Mouse (Mus musculus) spleen, adult 2 months (tissue): ENCODE measurements around the gene Lcn11. TPM values are rescaled to one million over a fixed set of nuclear protein-coding genes. Genes with fewer than 3 reads are reported as not detected.

ENCODE experiments used
- DNase-seq, 2 experiments: peaks; one replicate each; pipeline versions ENCODE4 v3.0.0 to v3.0.0-alpha.2; 2012 to 2021; ENCODE audit warnings: low spot score in 2 of 2, low read depth in 1 of 2
- H3K27ac ChIP-seq: fragments of 200-500 bp; 2 replicates; pipeline ENCODE4 v1.5.1; 2012; ENCODE audit warnings: low read length, inconsistent platforms; ENCODE audit not compliant: insufficient read depth
- H3K27me3 ChIP-seq: fragments of 200-500 bp; 2 replicates; pipeline ENCODE4 v1.6.1; 2012; ENCODE audit warnings: mild to moderate bottlenecking, moderate library complexity, low read length, inconsistent platforms; ENCODE audit not compliant: control insufficient read depth, insufficient read depth
- H3K36me3 ChIP-seq: fragments of 200-500 bp; 2 replicates; pipeline ENCODE4 v1.6.1; 2012; ENCODE audit warnings: mild to moderate bottlenecking, low read length, inconsistent platforms; ENCODE audit not compliant: control insufficient read depth, insufficient read depth
- H3K4me1 ChIP-seq: fragments of 200-500 bp; 2 replicates; pipeline ENCODE4 v1.6.1; 2011; ENCODE audit warnings: inconsistent platforms; ENCODE audit not compliant: control insufficient read depth, insufficient read depth, insufficient read length
- H3K4me3 ChIP-seq: fragments of 200-500 bp; 2 replicates; pipeline ENCODE4 v1.5.1; 2011; ENCODE audit warnings: mild to moderate bottlenecking, inconsistent platforms; ENCODE audit not compliant: insufficient read depth, insufficient read length; ENCODE audit errors: extremely low read depth
- CTCF ChIP-seq: fragments of 200-500 bp; IDR thresholded peaks from 2 replicates; pipeline ENCODE4 v1.5.1; 2011; ENCODE audit warnings: mild to moderate bottlenecking, inconsistent platforms; ENCODE audit not compliant: insufficient read depth, insufficient read length, insufficient replicate concordance; ENCODE audit errors: extremely low read depth
- POLR2A ChIP-seq: fragments of 200-500 bp; IDR thresholded peaks from 2 replicates; pipeline ENCODE4 v1.6.1; 2011; ENCODE audit warnings: low read depth, low read length, inconsistent platforms
- WGBS: fragments of 180-500 bp; shearing (Covaris S2); methylation state at CpG from one replicate; pipeline ENCODE4 v1.1.7; 2018; 5-methylcytosine and 5-hydroxymethylcytosine counted together
- polyA plus RNA-seq: library from polyadenylated mRNA; depleted of rRNA; stranded (reverse); fragments of >200 nt; gene quantifications from 2 replicates; pipeline ENCODE4 v1.2.3, GENCODE M21; 2012; rRNA removed

The Lcn11 gene
- polyA plus RNA-seq, 1 experiment = not detected

GRCm38 (mm10) chr2:25824751-25825150, 47.9 kb downstream of the Lcn11 start:
- H3K27me3 ChIP-seq = no peaks in the 10 kb centered on the region
- TF ChIP-seq POLR2A (no peak), CTCF (no peak)
- H3K27ac ChIP-seq = no peak overlapping the region
- H3K36me3 ChIP-seq = no peaks in the 10 kb centered on the region
- WGBS = 86% methylated on average over 3 of the region's 3 CpGs
- H3K4me1 ChIP-seq = no peaks in the 10 kb centered on the region
- no peak overlapping the region for H3K4me3 ChIP-seq
- DNase-seq = no peak

- WGBS = 45% methylated on average over 8 of the region's 8 CpGs
- no peak overlapping the region for H3K27ac ChIP-seq
- TF ChIP-seq CTCF (no peak), POLR2A (no peak)
- H3K27me3 ChIP-seq = no peaks in the 10 kb centered on the region
- H3K4me3 ChIP-seq = no peak overlapping the region
- DNase-seq = peak in 1 of 2 experiments; percentile 14
- H3K36me3 ChIP-seq = no peaks in the 10 kb centered on the region
- no peaks in the 10 kb centered on the region for H3K4me1 ChIP-seq
Observed at GRCm38 (mm10) chr2:25828344-25828947, 51.6 kb downstream of the Lcn11 start.

Other genes starting within 250 kb of the Lcn11 start
- 21.6 and 22.6 TPM in 2 replicates for gene Traf2, start 230.1 kb upstream of the Lcn11 start, polyA plus RNA-seq
- 56.2 and 74.7 TPM in 2 replicates for gene Edf1, start 219.2 kb upstream of the Lcn11 start, polyA plus RNA-seq
- gene Mamdc4, start 202.2 kb upstream of the Lcn11 start, polyA plus RNA-seq = 2.2 and 4.0 TPM in 2 replicates
- gene Phpt1, start 201.8 kb upstream of the Lcn11 start, polyA plus RNA-seq = 22.5 and 28.5 TPM in 2 replicates
- 6.3 and 7.6 TPM in 2 replicates for gene Ajm1, start 195.3 kb upstream of the Lcn11 start, polyA plus RNA-seq
- 43.6 and 55.1 TPM in 2 replicates for gene Rabl6, start 168.5 kb upstream of the Lcn11 start, polyA plus RNA-seq
- gene Ccdc183, start 159.3 kb upstream of the Lcn11 start, polyA plus RNA-seq = not detected in 2 replicates
- gene Tmem141, start 155.0 kb upstream of the Lcn11 start, polyA plus RNA-seq = 16.4 and 16.8 TPM in 2 replicates
- gene Fcna, start 149.0 kb upstream of the Lcn11 start, polyA plus RNA-seq = 71.2 and 120 TPM in 2 replicates
- gene Lcn8, start 123.9 kb upstream of the Lcn11 start, polyA plus RNA-seq = not detected in 2 replicates
- not detected in 2 replicates for gene Lcn5, start 119.1 kb upstream of the Lcn11 start, polyA plus RNA-seq
- gene Lcn6, start 100.2 kb upstream of the Lcn11 start, polyA plus RNA-seq = not detected in 2 replicates
- gene Lcn10, start 94.3 kb upstream of the Lcn11 start, polyA plus RNA-seq = not detected in 2 replicates
- not detected in 2 replicates for gene Obp2a, start 77.0 kb upstream of the Lcn11 start, polyA plus RNA-seq
- gene Bmyc, start 70.3 kb upstream of the Lcn11 start, polyA plus RNA-seq = 55.3 and 83.7 TPM in 2 replicates
- gene Obp2b, start 40.0 kb upstream of the Lcn11 start, polyA plus RNA-seq = not detected in 2 replicates
- not detected in 2 replicates for gene Lcn3, start 11.4 kb upstream of the Lcn11 start, polyA plus RNA-seq
- not detected in 2 replicates for gene Gm13539, start 5.2 kb downstream of the Lcn11 start, polyA plus RNA-seq
- not detected in 2 replicates for gene Glt6d1, start 38.8 kb downstream of the Lcn11 start, polyA plus RNA-seq
- gene Lcn9, start 46.1 kb downstream of the Lcn11 start, polyA plus RNA-seq = not detected in 2 replicates
- not detected in 2 replicates for gene Sohlh1, start 70.2 kb downstream of the Lcn11 start, polyA plus RNA-seq
- gene Kcnt1, start 86.7 kb downstream of the Lcn11 start, polyA plus RNA-seq = 0.16 and 0.40 TPM in 2 replicates
- 5.3 and 6.5 TPM in 2 replicates for gene Camsap1, start 206.3 kb downstream of the Lcn11 start, polyA plus RNA-seq
- gene Ubac1, start 244.7 kb downstream of the Lcn11 start, polyA plus RNA-seq = 69.1 and 80.2 TPM in 2 replicates